Mouse (Mus musculus): ENCODE data around the gene Slc35d2.

GRCm38 (mm10) chr13:64155171-64155571 lies 26.0 kb upstream of the Slc35d2 start:
- peak; percentile 54 for TF ChIP-seq CTCF (IDR thresholded peaks at IDR 0.05)
- TF ChIP-seq EP300 (IDR thresholded peaks at IDR 0.05; ENCODE audit: insufficient read depth, low read depth, low read length), result no peak
- TF ChIP-seq POLR2A (IDR thresholded peaks at IDR 0.05; ENCODE audit: insufficient read depth, low read depth, low read length), result no peak

Measured in heart, adult 2 months (tissue).